Mouse (Mus musculus): ENCODE data around the gene Gjd3.

GRCm38 (mm10) chr11:98942923-98943641, 39.7 kb downstream of the Gjd3 start:
- no peak for TF ChIP-seq CTCF (conservative IDR thresholded peaks at IDR 0.05; ENCODE audit: insufficient read depth, insufficient read length, low read depth, low read length)
- TF ChIP-seq POLR2A (IDR thresholded peaks at IDR 0.05; ENCODE audit: low read depth, low read length), result no peak
